Mouse (Mus musculus): ENCODE data around the gene Gpr146. TPM values are rescaled to one million over a fixed set of nuclear protein-coding genes. Genes with fewer than 3 reads are reported as not detected.
A peak's percentile ranks its signal among the peaks of the same experiment; 100 is the strongest.

Gene Gpr146
- polyA plus RNA-seq, 1 experiment from 2014 or later = 1.8 TPM

DNA sequence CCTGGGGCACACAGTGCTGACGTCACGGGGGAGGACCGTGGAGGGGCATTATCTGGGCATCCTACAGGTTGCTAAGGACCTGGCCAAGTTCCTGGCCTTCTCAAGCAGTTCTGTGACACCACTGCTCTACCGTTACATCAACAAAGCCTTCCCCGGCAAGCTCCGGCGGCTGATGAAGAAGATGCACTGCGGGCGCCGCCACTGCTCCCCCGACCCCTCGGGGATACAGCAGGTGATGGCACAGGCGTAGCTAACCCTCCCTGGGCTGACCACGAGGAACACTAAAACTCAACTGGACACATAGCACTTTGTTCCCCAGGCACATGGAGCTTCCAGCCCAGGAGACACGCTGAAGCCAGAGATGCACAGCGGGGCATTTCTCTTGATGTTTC lies 15.7 kb downstream of the Gpr146 start:
- WGBS = 87% methylated on average over 16 of the region's 16 CpGs

DNA sequence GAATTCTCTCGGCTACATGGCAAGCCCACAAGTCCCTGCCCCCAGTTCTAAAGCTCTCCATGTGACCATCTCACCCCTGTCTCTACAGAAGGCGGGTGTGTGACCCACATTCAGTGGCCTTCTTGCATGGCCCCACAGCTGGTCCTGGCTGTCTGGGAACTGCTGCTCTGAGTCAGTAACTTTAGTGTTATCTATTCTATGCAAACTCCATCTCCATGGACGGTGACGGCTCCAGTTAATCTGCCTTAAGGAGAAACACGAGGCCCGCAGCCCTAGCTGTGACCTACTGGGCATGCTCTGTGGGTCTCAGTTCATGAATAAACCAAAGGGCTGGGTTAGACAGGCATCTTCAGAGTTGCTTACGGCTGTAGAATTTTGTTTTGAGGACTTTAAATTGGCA lies 16.9 kb downstream of the Gpr146 start:
- Histone ChIP-seq H3K27me3 (replicated peaks; ENCODE audit: control insufficient read depth, insufficient read depth, low read length) (no peaks in the 10 kb centered on the region), H3K9me3 (ENCODE audit: control insufficient read depth, low read length) (no peaks in the 10 kb centered on the region), H3K36me3 (ENCODE audit: control insufficient read depth, insufficient read depth) (no peaks in the 10 kb centered on the region), H3K4me3 (replicated peaks; ENCODE audit: low read length) (no peak overlapping the region), H3K4me2 (ENCODE audit: low read length) (no peak overlapping the region), H3K27ac (ENCODE audit: low read length) (no peak overlapping the region), H3K9ac (replicated peaks; ENCODE audit: low read depth, low read length) (no peak overlapping the region), H3K4me1 (replicated peaks; ENCODE audit: control insufficient read depth, insufficient read depth, low read length) (peaks cover 6% of the 10 kb centered on the region; the same call in 1 of the 2 replicates)
- no peak for ATAC-seq
- 72% methylated on average over 7 of the region's 7 CpGs for WGBS

More for the DNA sequence above, 15.7 kb downstream of the Gpr146 start:
- H3K4me3 ChIP-seq (replicated peaks; ENCODE audit: low read length) = no peak overlapping the region
- H3K36me3 ChIP-seq (ENCODE audit: control insufficient read depth, insufficient read depth) = no peaks in the 10 kb centered on the region
- H3K27me3 ChIP-seq (replicated peaks; ENCODE audit: control insufficient read depth, insufficient read depth, low read length) = no peaks in the 10 kb centered on the region
- no peak for ATAC-seq
- no peak overlapping the region for H3K9ac ChIP-seq (replicated peaks; ENCODE audit: low read depth, low read length)
- H3K4me1 ChIP-seq (replicated peaks; ENCODE audit: control insufficient read depth, insufficient read depth, low read length) = peaks cover 1% of the 10 kb centered on the region
- H3K9me3 ChIP-seq (ENCODE audit: control insufficient read depth, low read length) = no peaks in the 10 kb centered on the region
- H3K27ac ChIP-seq (ENCODE audit: low read length) = no peak overlapping the region
- H3K4me2 ChIP-seq (ENCODE audit: low read length) = no peak overlapping the region

DNA sequence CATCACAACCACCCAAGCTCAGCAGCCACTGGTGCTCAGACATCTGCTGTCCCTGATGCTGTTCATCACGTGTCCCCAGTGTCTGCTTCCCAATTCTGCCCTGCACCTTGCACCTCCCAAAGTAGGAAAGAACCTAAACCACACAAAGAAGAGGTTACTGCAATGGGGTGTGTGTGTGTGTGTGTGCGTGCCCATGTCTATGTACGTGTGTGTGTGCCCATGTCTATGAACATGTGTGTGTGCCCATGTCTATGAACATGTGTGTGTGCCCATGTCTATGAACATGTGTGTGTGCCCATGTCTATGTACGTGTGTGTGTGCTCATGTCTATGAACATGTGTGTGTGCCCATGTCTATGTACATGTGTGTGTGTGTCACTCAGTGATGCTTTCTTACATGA lies 18.0 kb downstream of the Gpr146 start:
- 92% methylated on average over 4 of the region's 4 CpGs for WGBS
- H3K4me2 ChIP-seq (ENCODE audit: low read length) = no peak overlapping the region

DNA sequence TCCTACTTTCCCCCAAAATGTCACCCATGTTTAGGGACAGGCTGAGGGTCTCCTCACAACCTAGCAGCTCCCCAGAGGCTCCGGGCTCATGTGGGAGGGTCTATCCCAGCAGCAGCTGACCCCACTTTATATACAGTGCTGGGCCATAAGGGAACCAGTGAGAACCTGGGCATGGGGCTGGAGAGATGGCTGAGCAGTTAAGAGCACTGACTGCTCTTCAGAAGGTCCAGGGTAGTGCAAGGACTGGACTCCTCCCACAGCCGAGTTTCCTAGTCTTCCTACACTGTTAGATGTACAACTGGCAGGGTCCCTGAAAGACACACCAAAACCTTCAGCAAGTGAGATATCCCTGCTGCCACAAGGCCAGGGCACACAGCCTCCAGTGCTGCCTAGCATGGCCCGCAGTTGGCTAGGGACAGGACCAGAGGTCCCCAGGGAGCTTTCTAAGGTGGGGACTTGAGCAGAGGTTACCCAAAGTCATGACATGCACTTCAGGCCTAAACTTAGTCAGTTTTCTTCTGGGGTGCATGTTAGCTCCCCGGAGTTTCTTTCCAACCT lies 19.9 kb downstream of the Gpr146 start:
- H3K27me3 ChIP-seq (replicated peaks; ENCODE audit: control insufficient read depth, insufficient read depth, low read length) = no peaks in the 10 kb centered on the region
- H3K27ac ChIP-seq (ENCODE audit: low read length) = no peak overlapping the region
- H3K9ac ChIP-seq (replicated peaks; ENCODE audit: low read depth, low read length) = no peak overlapping the region
- no peak for ATAC-seq
- peaks cover 6% of the 10 kb centered on the region; the same call in 1 of the 2 replicates for H3K4me1 ChIP-seq (replicated peaks; ENCODE audit: control insufficient read depth, insufficient read depth, low read length)
- no peaks in the 10 kb centered on the region for H3K9me3 ChIP-seq (ENCODE audit: control insufficient read depth, low read length)
- H3K36me3 ChIP-seq (ENCODE audit: control insufficient read depth, insufficient read depth) = no peaks in the 10 kb centered on the region
- no peak overlapping the region for H3K4me3 ChIP-seq (replicated peaks; ENCODE audit: low read length)
- WGBS = 89% methylated on average over 4 of the region's 4 CpGs
- no peak overlapping the region for H3K4me2 ChIP-seq (ENCODE audit: low read length)

More for the DNA sequence above, 18.0 kb downstream of the Gpr146 start:
- H3K27me3 ChIP-seq (replicated peaks; ENCODE audit: control insufficient read depth, insufficient read depth, low read length) = no peaks in the 10 kb centered on the region
- H3K36me3 ChIP-seq (ENCODE audit: control insufficient read depth, insufficient read depth) = no peaks in the 10 kb centered on the region
- no peaks in the 10 kb centered on the region for H3K9me3 ChIP-seq (ENCODE audit: control insufficient read depth, low read length)
- H3K27ac ChIP-seq (ENCODE audit: low read length) = no peak overlapping the region
- no peak overlapping the region for H3K9ac ChIP-seq (replicated peaks; ENCODE audit: low read depth, low read length)
- no peak overlapping the region for H3K4me3 ChIP-seq (replicated peaks; ENCODE audit: low read length)
- ATAC-seq = no peak
- H3K4me1 ChIP-seq (replicated peaks; ENCODE audit: control insufficient read depth, insufficient read depth, low read length) = peaks cover 6% of the 10 kb centered on the region; the same call in 1 of the 2 replicates

DNA sequence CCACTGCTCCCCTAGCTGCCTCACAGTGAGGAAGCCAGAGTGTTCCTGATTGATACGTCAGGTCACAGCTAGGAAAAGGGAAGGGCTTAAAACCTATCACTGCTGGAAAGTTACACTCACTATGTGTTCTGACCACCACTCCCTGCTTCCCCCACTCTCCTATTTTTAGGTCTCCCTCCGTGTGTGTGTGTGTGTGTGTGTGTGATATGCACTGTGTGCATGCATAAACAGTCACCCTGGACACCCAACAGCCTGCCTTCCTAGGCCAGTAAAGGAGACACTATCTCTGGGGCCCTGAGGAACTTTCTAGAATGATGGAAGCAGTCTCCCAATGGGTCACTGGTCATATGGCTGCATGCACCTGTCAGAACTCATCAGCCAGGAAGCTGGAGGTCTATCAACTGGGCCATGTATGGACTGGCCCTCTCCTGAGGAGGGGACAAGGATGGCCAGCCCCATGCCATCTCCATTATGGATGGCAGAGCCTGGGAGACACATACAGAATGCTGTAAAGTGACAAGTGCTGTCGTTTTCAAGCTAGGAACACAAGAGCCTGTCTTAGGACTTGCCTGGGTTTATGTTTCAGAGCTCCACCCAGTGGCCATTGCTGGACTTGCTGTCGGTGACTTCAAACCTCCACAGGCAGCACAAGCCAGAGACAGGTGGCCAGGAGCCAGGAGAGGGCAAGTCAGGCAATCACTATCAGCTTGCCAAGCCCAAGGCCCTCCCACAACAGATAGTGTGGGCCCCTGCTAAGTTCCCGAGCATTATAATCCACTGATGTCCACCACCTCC lies 20.7 kb downstream of the Gpr146 start:
- no peak overlapping the region for H3K4me3 ChIP-seq (replicated peaks; ENCODE audit: low read length)
- H3K36me3 ChIP-seq (ENCODE audit: control insufficient read depth, insufficient read depth) = no peaks in the 10 kb centered on the region
- ATAC-seq = peak; percentile 71
- 39% methylated on average over 5 of the region's 5 CpGs for WGBS
- no peak overlapping the region for H3K27ac ChIP-seq (ENCODE audit: low read length)
- no peaks in the 10 kb centered on the region for H3K27me3 ChIP-seq (replicated peaks; ENCODE audit: control insufficient read depth, insufficient read depth, low read length)
- H3K4me2 ChIP-seq (ENCODE audit: low read length) = no peak overlapping the region
- peaks cover 6% of the 10 kb centered on the region; the same call in 1 of the 2 replicates for H3K4me1 ChIP-seq (replicated peaks; ENCODE audit: control insufficient read depth, insufficient read depth, low read length)
- H3K9me3 ChIP-seq (ENCODE audit: control insufficient read depth, low read length) = no peaks in the 10 kb centered on the region
- no peak overlapping the region for H3K9ac ChIP-seq (replicated peaks; ENCODE audit: low read depth, low read length)

DNA sequence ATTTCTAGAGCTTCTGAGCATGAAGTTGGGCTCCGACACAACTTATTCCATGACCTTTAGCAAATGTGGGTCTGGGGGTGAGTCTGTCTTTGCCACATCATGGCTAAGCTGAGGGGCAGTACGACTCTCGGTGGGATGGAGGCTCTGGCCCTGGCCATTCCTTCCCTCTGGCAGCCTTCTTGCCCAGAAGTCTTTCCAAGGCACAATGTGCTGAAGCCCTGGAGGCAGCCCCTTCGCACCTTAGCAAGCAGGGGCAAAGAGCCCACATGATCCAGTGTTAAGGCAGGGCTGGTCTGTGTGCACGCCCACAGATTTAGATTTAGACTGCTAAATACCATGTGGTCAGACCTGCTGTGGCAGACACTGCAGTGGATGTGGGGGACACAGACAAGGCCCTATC lies 21.3 kb downstream of the Gpr146 start:
- Histone ChIP-seq H3K4me1 (replicated peaks; ENCODE audit: control insufficient read depth, insufficient read depth, low read length) (peaks cover 6% of the 10 kb centered on the region; the same call in 1 of the 2 replicates), H3K9me3 (ENCODE audit: control insufficient read depth, low read length) (no peaks in the 10 kb centered on the region), H3K36me3 (ENCODE audit: control insufficient read depth, insufficient read depth) (no peaks in the 10 kb centered on the region), H3K4me2 (ENCODE audit: low read length) (no peak overlapping the region), H3K27me3 (replicated peaks; ENCODE audit: control insufficient read depth, insufficient read depth, low read length) (no peaks in the 10 kb centered on the region), H3K9ac (replicated peaks; ENCODE audit: low read depth, low read length) (no peak overlapping the region), H3K27ac (ENCODE audit: low read length) (no peak overlapping the region), H3K4me3 (replicated peaks; ENCODE audit: low read length) (no peak overlapping the region)
- ATAC-seq = no peak
- WGBS = 83% methylated on average over 5 of the region's 5 CpGs

DNA sequence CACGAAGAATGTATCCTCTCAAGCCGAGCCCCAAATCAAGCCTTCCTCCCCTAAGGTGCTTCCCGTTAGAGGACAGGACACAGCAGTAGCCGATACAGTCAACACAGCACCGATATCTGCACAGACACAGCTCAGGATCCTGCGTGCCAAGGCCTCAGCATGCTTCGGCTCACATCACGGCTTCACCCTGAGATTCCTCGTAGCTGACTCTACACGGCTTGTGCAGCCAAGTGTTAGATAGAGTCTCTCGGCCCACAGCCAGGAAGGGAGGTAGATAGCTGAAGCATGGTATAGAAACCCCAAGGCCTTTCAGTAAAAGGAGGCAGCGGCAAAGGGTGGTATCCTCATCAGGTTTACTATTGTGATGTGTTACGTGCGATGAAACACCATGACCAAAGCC lies 22.5 kb downstream of the Gpr146 start:
- Histone ChIP-seq H3K4me1 (replicated peaks; ENCODE audit: control insufficient read depth, insufficient read depth, low read length) (peaks cover 6% of the 10 kb centered on the region; the same call in 1 of the 2 replicates), H3K4me2 (ENCODE audit: low read length) (no peak overlapping the region), H3K9me3 (ENCODE audit: control insufficient read depth, low read length) (no peaks in the 10 kb centered on the region), H3K4me3 (replicated peaks; ENCODE audit: low read length) (no peak overlapping the region), H3K27ac (ENCODE audit: low read length) (no peak overlapping the region), H3K36me3 (ENCODE audit: control insufficient read depth, insufficient read depth) (no peaks in the 10 kb centered on the region), H3K27me3 (replicated peaks; ENCODE audit: control insufficient read depth, insufficient read depth, low read length) (no peaks in the 10 kb centered on the region), H3K9ac (replicated peaks; ENCODE audit: low read depth, low read length) (no peak overlapping the region)
- 91% methylated on average over 14 of the region's 14 CpGs for WGBS
- ATAC-seq = no peak

DNA sequence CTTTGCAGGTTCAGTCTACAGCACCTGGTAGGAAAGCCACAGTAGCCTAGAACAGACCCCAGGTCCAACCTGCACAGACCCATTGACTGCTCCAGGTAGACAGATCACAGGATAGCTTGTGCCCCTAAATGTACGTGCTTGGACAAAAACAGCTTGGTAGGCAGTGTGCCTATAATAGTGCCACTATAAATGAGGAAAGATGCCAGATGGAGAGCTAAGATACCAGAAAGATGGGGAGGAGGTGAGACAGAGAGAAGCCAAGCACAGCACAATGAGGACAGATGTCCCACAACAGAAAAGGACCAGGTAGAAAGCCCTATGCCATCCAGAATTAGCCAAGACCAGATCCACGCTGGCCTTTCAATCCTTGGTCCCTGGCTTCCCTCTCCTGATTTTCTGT lies 24.6 kb downstream of the Gpr146 start:
- Histone ChIP-seq H3K4me2 (ENCODE audit: low read length) (no peak overlapping the region), H3K4me1 (replicated peaks; ENCODE audit: control insufficient read depth, insufficient read depth, low read length) (peaks cover 6% of the 10 kb centered on the region; the same call in 1 of the 2 replicates), H3K9ac (replicated peaks; ENCODE audit: low read depth, low read length) (no peak overlapping the region), H3K36me3 (ENCODE audit: control insufficient read depth, insufficient read depth) (no peaks in the 10 kb centered on the region), H3K27me3 (replicated peaks; ENCODE audit: control insufficient read depth, insufficient read depth, low read length) (no peaks in the 10 kb centered on the region), H3K4me3 (replicated peaks; ENCODE audit: low read length) (no peak overlapping the region), H3K27ac (ENCODE audit: low read length) (no peak overlapping the region), H3K9me3 (ENCODE audit: control insufficient read depth, low read length) (no peaks in the 10 kb centered on the region)
- 87% methylated on average over 2 of the region's 2 CpGs for WGBS
- no peak for ATAC-seq

DNA sequence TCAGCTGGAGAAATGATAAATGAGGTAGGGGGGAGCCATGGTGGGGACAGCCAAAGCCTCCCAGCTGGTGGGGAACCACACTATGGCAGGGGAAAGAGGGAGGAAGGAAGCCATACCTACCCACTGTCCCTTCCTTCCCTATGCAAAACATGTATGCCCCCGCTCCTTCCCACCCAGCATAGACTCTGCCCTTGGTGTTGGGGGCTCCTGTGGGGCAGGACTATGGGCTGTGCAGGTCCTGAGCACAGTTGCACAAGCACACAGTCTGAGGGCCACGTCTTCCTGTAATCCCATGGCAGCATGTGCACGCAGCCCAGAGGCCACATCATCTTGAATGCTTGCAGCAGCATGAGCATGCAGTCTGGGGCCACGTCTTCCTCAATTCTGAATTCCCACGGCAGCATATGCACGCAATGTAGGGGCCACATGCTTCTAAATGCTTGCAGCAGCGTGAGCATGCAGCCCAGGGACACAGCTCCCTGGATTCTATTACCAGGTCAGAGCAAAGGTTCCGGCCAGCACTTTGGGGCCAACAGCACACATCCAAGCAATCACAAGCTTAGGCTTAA lies 26.3 kb downstream of the Gpr146 start:
- 88% methylated on average over 8 of the region's 8 CpGs for whole genome bisulfite sequencing
- Histone ChIP-seq H3K9me3 (ENCODE audit: control insufficient read depth, low read length) (no peaks in the 10 kb centered on the region), H3K27me3 (replicated peaks; ENCODE audit: control insufficient read depth, insufficient read depth, low read length) (no peaks in the 10 kb centered on the region), H3K9ac (replicated peaks; ENCODE audit: low read depth, low read length) (no peak overlapping the region), H3K27ac (ENCODE audit: low read length) (no peak overlapping the region), H3K4me2 (ENCODE audit: low read length) (no peak overlapping the region), H3K4me1 (replicated peaks; ENCODE audit: control insufficient read depth, insufficient read depth, low read length) (no peaks in the 10 kb centered on the region), H3K4me3 (replicated peaks; ENCODE audit: low read length) (no peak overlapping the region), H3K36me3 (ENCODE audit: control insufficient read depth, insufficient read depth) (no peaks in the 10 kb centered on the region)
- ATAC-seq = no peak

All from forebrain, embryonic 16.5 days (tissue).